Mouse (Mus musculus): Measurements from ENCODE around the gene Aldh18a1. TPM values are rescaled to one million over a fixed set of nuclear protein-coding genes. Genes with fewer than 3 reads are reported as not detected.

Gene Aldh18a1
- polyA plus RNA-seq, 1 experiment, result 59.5 TPM

- Histone ChIP-seq H3K79me2 (ENCODE audit: control insufficient read depth, insufficient read depth) (peaks cover 32% of the 10 kb centered on the region), H3K27me3 (ENCODE audit: control insufficient read depth, insufficient read depth, insufficient read length) (no peaks in the 10 kb centered on the region), H3K4me3 (ENCODE audit: insufficient read depth, poor library complexity, severe bottlenecking) (no peak overlapping the region), H3K79me3 (ENCODE audit: low read depth) (peaks cover 11% of the 10 kb centered on the region), H3K36me3 (ENCODE audit: control insufficient read depth, insufficient read depth) (peaks cover 38% of the 10 kb centered on the region), H3ac (ENCODE audit: control insufficient read depth, insufficient read length, low read depth) (no peak overlapping the region)
- TF ChIP-seq MAX (IDR thresholded peaks at IDR 0.05), result no peak
- no peak for TF ChIP-seq CTCF (IDR thresholded peaks at IDR 0.05; ENCODE audit: control insufficient read depth, insufficient read depth, insufficient read length)
- no peak for TF ChIP-seq FOSL1 (IDR thresholded peaks at IDR 0.05; ENCODE audit: insufficient read depth, low read length, poor library complexity, severe bottlenecking)
- no peak for TF ChIP-seq MYOG (IDR thresholded peaks at IDR 0.05; ENCODE audit: control insufficient read depth, extremely low read depth, insufficient read length)
- no peak for TF ChIP-seq CEBPB (IDR thresholded peaks at IDR 0.05; ENCODE audit: low read depth)
- TF ChIP-seq MYOD1 (IDR thresholded peaks at IDR 0.05; ENCODE audit: control insufficient read depth, insufficient read length, low read depth), result no peak
- no peak for TF ChIP-seq USF1 (IDR thresholded peaks at IDR 0.05; ENCODE audit: low read depth)
Measured at GRCm38 (mm10) chr19:40586908-40587307, 1.4 kb downstream of the Aldh18a1 start.

GRCm38 (mm10) chr19:40581662-40582061, 6.6 kb downstream of the Aldh18a1 start:
- Histone ChIP-seq H3K4me3 (ENCODE audit: insufficient read depth, poor library complexity, severe bottlenecking) (no peak overlapping the region), H3K79me2 (ENCODE audit: control insufficient read depth, insufficient read depth) (peaks cover 16% of the 10 kb centered on the region), H3ac (ENCODE audit: control insufficient read depth, insufficient read length, low read depth) (no peak overlapping the region), H3K36me3 (ENCODE audit: control insufficient read depth, insufficient read depth) (peaks cover 73% of the 10 kb centered on the region), H3K27me3 (ENCODE audit: control insufficient read depth, insufficient read depth, insufficient read length) (no peaks in the 10 kb centered on the region), H3K79me3 (ENCODE audit: low read depth) (peaks cover 3% of the 10 kb centered on the region)
- TF ChIP-seq MAX (IDR thresholded peaks at IDR 0.05), result no peak
- TF ChIP-seq MYOD1 (IDR thresholded peaks at IDR 0.05; ENCODE audit: control insufficient read depth, insufficient read length, low read depth), result no peak
- no peak for TF ChIP-seq CTCF (IDR thresholded peaks at IDR 0.05; ENCODE audit: control insufficient read depth, insufficient read depth, insufficient read length)
- TF ChIP-seq CEBPB (IDR thresholded peaks at IDR 0.05; ENCODE audit: low read depth), result no peak
- no peak for TF ChIP-seq MYOG (IDR thresholded peaks at IDR 0.05; ENCODE audit: control insufficient read depth, extremely low read depth, insufficient read length)
- TF ChIP-seq FOSL1 (IDR thresholded peaks at IDR 0.05; ENCODE audit: insufficient read depth, low read length, poor library complexity, severe bottlenecking), result no peak
- TF ChIP-seq USF1 (IDR thresholded peaks at IDR 0.05; ENCODE audit: low read depth), result no peak

- H3ac ChIP-seq (ENCODE audit: control insufficient read depth, insufficient read length, low read depth), result no peak overlapping the region
- H3K79me3 ChIP-seq (ENCODE audit: low read depth), result peaks cover 3% of the 10 kb centered on the region
- H3K79me2 ChIP-seq (ENCODE audit: control insufficient read depth, insufficient read depth), result peaks cover 8% of the 10 kb centered on the region
- no peaks in the 10 kb centered on the region for H3K27me3 ChIP-seq (ENCODE audit: control insufficient read depth, insufficient read depth, insufficient read length)
- peaks cover 76% of the 10 kb centered on the region for H3K36me3 ChIP-seq (ENCODE audit: control insufficient read depth, insufficient read depth)
- TF ChIP-seq USF1 (IDR thresholded peaks at IDR 0.05; ENCODE audit: low read depth) (no peak), CTCF (IDR thresholded peaks at IDR 0.05; ENCODE audit: control insufficient read depth, insufficient read depth, insufficient read length) (no peak), MYOD1 (IDR thresholded peaks at IDR 0.05; ENCODE audit: control insufficient read depth, insufficient read length, low read depth) (no peak), FOSL1 (IDR thresholded peaks at IDR 0.05; ENCODE audit: insufficient read depth, low read length, poor library complexity, severe bottlenecking) (no peak), MYOG (IDR thresholded peaks at IDR 0.05; ENCODE audit: control insufficient read depth, extremely low read depth, insufficient read length) (no peak), MAX (IDR thresholded peaks at IDR 0.05) (no peak), CEBPB (IDR thresholded peaks at IDR 0.05; ENCODE audit: low read depth) (no peak)
- H3K4me3 ChIP-seq (ENCODE audit: insufficient read depth, poor library complexity, severe bottlenecking), result no peak overlapping the region
Measured at GRCm38 (mm10) chr19:40580902-40581301, 7.4 kb downstream of the Aldh18a1 start.

- Histone ChIP-seq H3K36me3 (ENCODE audit: control insufficient read depth, insufficient read depth) (peaks cover 81% of the 10 kb centered on the region), H3K79me2 (ENCODE audit: control insufficient read depth, insufficient read depth) (no peaks in the 10 kb centered on the region), H3K4me3 (ENCODE audit: insufficient read depth, poor library complexity, severe bottlenecking) (no peak overlapping the region), H3ac (ENCODE audit: control insufficient read depth, insufficient read length, low read depth) (no peak overlapping the region), H3K27me3 (ENCODE audit: control insufficient read depth, insufficient read depth, insufficient read length) (no peaks in the 10 kb centered on the region), H3K79me3 (ENCODE audit: low read depth) (no peaks in the 10 kb centered on the region)
- no peak for TF ChIP-seq USF1 (IDR thresholded peaks at IDR 0.05; ENCODE audit: low read depth)
- no peak for TF ChIP-seq MYOD1 (IDR thresholded peaks at IDR 0.05; ENCODE audit: control insufficient read depth, insufficient read length, low read depth)
- TF ChIP-seq MYOG (IDR thresholded peaks at IDR 0.05; ENCODE audit: control insufficient read depth, extremely low read depth, insufficient read length), result no peak
- TF ChIP-seq CTCF (IDR thresholded peaks at IDR 0.05; ENCODE audit: control insufficient read depth, insufficient read depth, insufficient read length), result no peak
- TF ChIP-seq MAX (IDR thresholded peaks at IDR 0.05), result no peak
- no peak for TF ChIP-seq FOSL1 (IDR thresholded peaks at IDR 0.05; ENCODE audit: insufficient read depth, low read length, poor library complexity, severe bottlenecking)
- TF ChIP-seq CEBPB (IDR thresholded peaks at IDR 0.05; ENCODE audit: low read depth), result no peak
Measured at GRCm38 (mm10) chr19:40575438-40575837, 12.8 kb downstream of the Aldh18a1 start.

GRCm38 (mm10) chr19:40570726-40571125, 17.5 kb downstream of the Aldh18a1 start:
- Histone ChIP-seq H3ac (ENCODE audit: control insufficient read depth, insufficient read length, low read depth) (no peak overlapping the region), H3K79me2 (ENCODE audit: control insufficient read depth, insufficient read depth) (no peaks in the 10 kb centered on the region), H3K36me3 (ENCODE audit: control insufficient read depth, insufficient read depth) (peaks cover 82% of the 10 kb centered on the region), H3K4me3 (ENCODE audit: insufficient read depth, poor library complexity, severe bottlenecking) (no peak overlapping the region), H3K27me3 (ENCODE audit: control insufficient read depth, insufficient read depth, insufficient read length) (no peaks in the 10 kb centered on the region), H3K79me3 (ENCODE audit: low read depth) (no peaks in the 10 kb centered on the region)
- no peak for TF ChIP-seq CEBPB (IDR thresholded peaks at IDR 0.05; ENCODE audit: low read depth)
- TF ChIP-seq CTCF (IDR thresholded peaks at IDR 0.05; ENCODE audit: control insufficient read depth, insufficient read depth, insufficient read length), result no peak
- no peak for TF ChIP-seq MAX (IDR thresholded peaks at IDR 0.05)
- TF ChIP-seq MYOD1 (IDR thresholded peaks at IDR 0.05; ENCODE audit: control insufficient read depth, insufficient read length, low read depth), result no peak
- TF ChIP-seq FOSL1 (IDR thresholded peaks at IDR 0.05; ENCODE audit: insufficient read depth, low read length, poor library complexity, severe bottlenecking), result no peak
- no peak for TF ChIP-seq MYOG (IDR thresholded peaks at IDR 0.05; ENCODE audit: control insufficient read depth, extremely low read depth, insufficient read length)
- TF ChIP-seq USF1 (IDR thresholded peaks at IDR 0.05; ENCODE audit: low read depth), result no peak

- Histone ChIP-seq H3K79me3 (ENCODE audit: low read depth) (no peaks in the 10 kb centered on the region), H3ac (ENCODE audit: control insufficient read depth, insufficient read length, low read depth) (no peak overlapping the region), H3K79me2 (ENCODE audit: control insufficient read depth, insufficient read depth) (no peaks in the 10 kb centered on the region), H3K27me3 (ENCODE audit: control insufficient read depth, insufficient read depth, insufficient read length) (no peaks in the 10 kb centered on the region), H3K4me3 (ENCODE audit: insufficient read depth, poor library complexity, severe bottlenecking) (no peak overlapping the region), H3K36me3 (ENCODE audit: control insufficient read depth, insufficient read depth) (peaks cover 72% of the 10 kb centered on the region)
- TF ChIP-seq USF1 (IDR thresholded peaks at IDR 0.05; ENCODE audit: low read depth) (no peak), MAX (IDR thresholded peaks at IDR 0.05) (no peak), MYOG (IDR thresholded peaks at IDR 0.05; ENCODE audit: control insufficient read depth, extremely low read depth, insufficient read length) (no peak), FOSL1 (IDR thresholded peaks at IDR 0.05; ENCODE audit: insufficient read depth, low read length, poor library complexity, severe bottlenecking) (no peak), MYOD1 (IDR thresholded peaks at IDR 0.05; ENCODE audit: control insufficient read depth, insufficient read length, low read depth) (no peak), CEBPB (IDR thresholded peaks at IDR 0.05; ENCODE audit: low read depth) (no peak), CTCF (IDR thresholded peaks at IDR 0.05; ENCODE audit: control insufficient read depth, insufficient read depth, insufficient read length) (no peak)
Measured at GRCm38 (mm10) chr19:40567616-40568015, 20.6 kb downstream of the Aldh18a1 start.
